Mouse (Mus musculus): ENCODE measurements around the gene Phf14. TPM values are rescaled to one million over a fixed set of nuclear protein-coding genes. Genes with fewer than 3 reads are reported as not detected.
A peak's percentile ranks its signal among the peaks of the same experiment; 100 is the strongest.
"Not testable (repeated sequence)": the region's sequence is repeated elsewhere in the genome, so short reads cannot be mapped to it uniquely, and the experiment has no call there.

Gene Phf14
- 35.7 and 46.3 TPM in 2 replicates for polyA plus RNA-seq (2011; ENCODE audit: insufficient read length, low read depth, missing spikeins)

GRCm38 (mm10) chr6:11907269-11908032 lies at the start of gene Phf14, which contains the start of gene Ndufa4:
TSS of gene Phf14 (plus strand) at chr6:11907809.
TSS of gene Ndufa4 (minus strand) at chr6:11907497.
- Histone ChIP-seq H3K4me1 (ENCODE audit: control insufficient read depth, insufficient read depth, low read length) (0 out of 2 replicates have a peak, but pooled peaks cover 3% of the 10 kb centered on the region), H3K4me3 (ENCODE audit: insufficient read depth, low read length) (peak within 1 kb of the TSS; percentile 77), H3K27ac (ENCODE audit: insufficient read depth, low read length) (peak within 1 kb of the TSS; percentile 70)
- TF ChIP-seq CTCF (IDR thresholded peaks at IDR 0.05; ENCODE audit: borderline replicate concordance, insufficient read depth, low read length) (no peak), POLR2A (IDR thresholded peaks at IDR 0.05; ENCODE audit: low read depth, low read length) (peak; percentile 99)

- H3K27ac ChIP-seq (ENCODE audit: insufficient read depth, low read length); H3K4me3 ChIP-seq (ENCODE audit: insufficient read depth, low read length); H3K4me1 ChIP-seq (ENCODE audit: control insufficient read depth, insufficient read depth, low read length): not testable (repeated sequence)
Observed at GRCm38 (mm10) chr6:11875364-11875763, 32.2 kb upstream of the Phf14 start.

GRCm38 (mm10) chr6:11900809-11901310 lies 6.7 kb upstream of the Phf14 start:
- Histone ChIP-seq H3K27ac (ENCODE audit: insufficient read depth, low read length) (no peak overlapping the region), H3K4me3 (ENCODE audit: insufficient read depth, low read length) (no peak overlapping the region), H3K4me1 (ENCODE audit: control insufficient read depth, insufficient read depth, low read length) (peaks cover 1% of the 10 kb centered on the region; the same call in 1 of the 2 replicates)
- TF ChIP-seq CTCF (IDR thresholded peaks at IDR 0.05; ENCODE audit: borderline replicate concordance, insufficient read depth, low read length) (no peak), POLR2A (IDR thresholded peaks at IDR 0.05; ENCODE audit: low read depth, low read length) (no peak)

GRCm38 (mm10) chr6:11906890-11907268 lies 730 bp upstream of the Phf14 start:
- H3K27ac ChIP-seq (ENCODE audit: insufficient read depth, low read length): peak overlapping the region; percentile 4; the same call in 1 of the 2 replicates
- no peak for TF ChIP-seq CTCF (IDR thresholded peaks at IDR 0.05; ENCODE audit: borderline replicate concordance, insufficient read depth, low read length)
- no peak for TF ChIP-seq POLR2A (IDR thresholded peaks at IDR 0.05; ENCODE audit: low read depth, low read length)
- peak overlapping the region; percentile 77 for H3K4me3 ChIP-seq (ENCODE audit: insufficient read depth, low read length)
- H3K4me1 ChIP-seq (ENCODE audit: control insufficient read depth, insufficient read depth, low read length): peaks cover 3% of the 10 kb centered on the region; the same call in 1 of the 2 replicates

- H3K4me3 ChIP-seq (ENCODE audit: insufficient read depth, low read length): peak overlapping the region; percentile 62; the same call in 1 of the 2 replicates
- TF ChIP-seq POLR2A (IDR thresholded peaks at IDR 0.05; ENCODE audit: low read depth, low read length) (no peak), CTCF (IDR thresholded peaks at IDR 0.05; ENCODE audit: borderline replicate concordance, insufficient read depth, low read length) (no peak)
- H3K4me1 ChIP-seq (ENCODE audit: control insufficient read depth, insufficient read depth, low read length): 0 out of 2 replicates have a peak, but pooled peaks cover 3% of the 10 kb centered on the region
- no peak overlapping the region for H3K27ac ChIP-seq (ENCODE audit: insufficient read depth, low read length)
Observed at GRCm38 (mm10) chr6:11908170-11908569, 561 bp downstream of the Phf14 start.

- peak overlapping the region; percentile 82 for H3K27ac ChIP-seq (ENCODE audit: insufficient read depth, low read length)
- no peaks in the 10 kb centered on the region; the same call in 1 of the 2 replicates for H3K4me1 ChIP-seq (ENCODE audit: control insufficient read depth, insufficient read depth, low read length)
- peak overlapping the region; percentile 85 for H3K4me3 ChIP-seq (ENCODE audit: insufficient read depth, low read length)
- TF ChIP-seq CTCF (IDR thresholded peaks at IDR 0.05; ENCODE audit: borderline replicate concordance, insufficient read depth, low read length) (no peak), POLR2A (IDR thresholded peaks at IDR 0.05; ENCODE audit: low read depth, low read length) (peak; percentile 73)
Observed at GRCm38 (mm10) chr6:11925496-11926041, 18.0 kb downstream of the Phf14 start.

GRCm38 (mm10) chr6:11926082-11926595 lies 18.5 kb downstream of the Phf14 start:
- H3K4me3 ChIP-seq (ENCODE audit: insufficient read depth, low read length): peak overlapping the region; percentile 85
- TF ChIP-seq POLR2A (IDR thresholded peaks at IDR 0.05; ENCODE audit: low read depth, low read length): peak; percentile 63
- no peak for TF ChIP-seq CTCF (IDR thresholded peaks at IDR 0.05; ENCODE audit: borderline replicate concordance, insufficient read depth, low read length)
- H3K27ac ChIP-seq (ENCODE audit: insufficient read depth, low read length): no peak overlapping the region

GRCm38 (mm10) chr6:11927485-11927884 lies 19.9 kb downstream of the Phf14 start:
- TF ChIP-seq POLR2A (IDR thresholded peaks at IDR 0.05; ENCODE audit: low read depth, low read length): no peak
- no peak for TF ChIP-seq CTCF (IDR thresholded peaks at IDR 0.05; ENCODE audit: borderline replicate concordance, insufficient read depth, low read length)
- Histone ChIP-seq H3K4me3 (ENCODE audit: insufficient read depth, low read length) (no peak overlapping the region), H3K27ac (ENCODE audit: insufficient read depth, low read length) (no peak overlapping the region), H3K4me1 (ENCODE audit: control insufficient read depth, insufficient read depth, low read length) (no peaks in the 10 kb centered on the region; the same call in 1 of the 2 replicates)

More at GRCm38 (mm10) chr6:11926082-11926595, 18.5 kb downstream of the Phf14 start:
- H3K4me1 ChIP-seq (ENCODE audit: control insufficient read depth, insufficient read depth, low read length): no peaks in the 10 kb centered on the region; the same call in 1 of the 2 replicates

GRCm38 (mm10) chr6:11933403-11933802 lies 25.8 kb downstream of the Phf14 start:
- no peaks in the 10 kb centered on the region for H3K4me1 ChIP-seq (ENCODE audit: control insufficient read depth, insufficient read depth, low read length)
- no peak overlapping the region for H3K4me3 ChIP-seq (ENCODE audit: insufficient read depth, low read length)
- no peak overlapping the region for H3K27ac ChIP-seq (ENCODE audit: insufficient read depth, low read length)
- no peak for TF ChIP-seq CTCF (IDR thresholded peaks at IDR 0.05; ENCODE audit: borderline replicate concordance, insufficient read depth, low read length)
- TF ChIP-seq POLR2A (IDR thresholded peaks at IDR 0.05; ENCODE audit: low read depth, low read length): no peak

All from embryonic fibroblast, embryonic 13.5 days (primary cell).